Mouse (Mus musculus) right cerebral cortex, postnatal 36 days (tissue): Measurements from ENCODE around the gene Trappc3.

Source experiments
- DNase-seq, 2 experiments: peaks; one replicate each; pipeline ENCODE4 v3.0.0; 2022; ENCODE audit warnings: low spot score in 2 of 2, mixed read lengths in 1 of 2

Trappc3 gene

GRCm38 (mm10) chr4:126278961-126279360 lies 16.8 kb downstream of the Trappc3 start:
- DNase-seq, result no peak

DNA sequence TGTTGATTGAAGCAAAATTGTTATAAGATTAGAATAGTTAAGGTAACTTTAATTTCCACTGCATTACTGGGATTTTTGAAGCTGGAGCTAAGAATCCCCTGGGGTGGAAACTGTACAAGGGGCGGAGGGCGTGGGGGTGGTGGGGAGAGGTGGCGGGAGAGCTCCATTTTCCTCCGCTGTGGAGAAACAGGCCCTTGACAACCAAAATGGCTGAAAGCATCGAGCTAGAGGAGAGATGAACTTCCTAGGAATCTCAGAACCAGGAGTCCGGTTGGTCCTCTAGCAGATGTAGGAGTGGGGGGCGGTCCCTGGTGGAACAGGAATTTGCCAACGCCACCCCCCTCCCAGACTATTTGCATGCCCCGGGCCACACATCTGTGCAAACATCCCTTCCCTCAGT lies 19.6 kb downstream of the Trappc3 start:
- no peak for DNase-seq

- DNase-seq, result no peak
These were observed 21.5 kb downstream of the Trappc3 start for GRCm38 (mm10) chr4:126283582-126283981.

DNA sequence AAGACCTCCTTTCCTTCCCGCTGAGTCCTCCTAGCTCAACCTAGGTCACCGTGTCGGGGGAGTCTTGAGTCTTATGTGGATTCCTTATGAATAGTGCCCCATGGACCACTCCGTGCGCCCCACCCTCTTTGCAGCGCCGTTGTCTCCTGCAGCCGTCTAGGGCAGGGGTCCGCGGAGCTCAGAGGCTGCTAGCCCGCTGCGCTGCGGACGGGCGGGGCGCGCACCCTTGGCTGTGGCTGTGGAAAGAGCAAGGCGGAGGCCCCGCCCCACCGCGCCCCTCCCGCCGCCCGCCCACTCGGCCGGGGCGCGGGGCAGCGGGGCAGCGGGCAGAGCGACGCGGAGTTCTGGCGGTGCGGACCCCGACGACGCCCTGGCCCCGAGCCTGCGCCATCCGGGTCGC lies 24.4 kb downstream of the Trappc3 start, which contains the start of gene Col8a2:
Col8a2 (plus strand) TSS at position 302 of the 400 bp plus-strand sequence.
- DNase-seq, result no peak

- no peak for DNase-seq
These were observed 25.3 kb downstream of the Trappc3 start for GRCm38 (mm10) chr4:126287302-126287995.

- DNase-seq, result no peak
These were observed 26.1 kb downstream of the Trappc3 start for GRCm38 (mm10) chr4:126288085-126288666.

DNA sequence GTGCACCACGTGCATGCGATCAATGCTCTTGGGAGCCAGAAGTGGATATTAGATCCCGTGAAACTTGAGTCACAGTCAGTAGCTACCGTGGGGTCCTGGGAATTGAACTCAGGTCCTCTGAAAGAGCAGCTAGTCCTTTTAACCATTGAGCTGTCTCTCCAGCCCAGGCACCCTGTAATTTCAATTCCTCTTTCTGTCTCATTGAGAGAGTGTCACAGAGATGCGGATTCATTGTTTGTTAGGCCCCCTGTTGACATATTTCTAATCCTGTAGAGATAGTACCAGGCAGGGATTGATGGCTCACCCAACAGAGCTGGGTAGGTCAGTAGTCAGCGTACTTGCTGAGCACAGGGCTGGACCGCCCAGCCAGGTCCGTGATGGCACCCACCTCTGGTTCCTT lies 28.2 kb downstream of the Trappc3 start:
- no peak for DNase-seq

DNA sequence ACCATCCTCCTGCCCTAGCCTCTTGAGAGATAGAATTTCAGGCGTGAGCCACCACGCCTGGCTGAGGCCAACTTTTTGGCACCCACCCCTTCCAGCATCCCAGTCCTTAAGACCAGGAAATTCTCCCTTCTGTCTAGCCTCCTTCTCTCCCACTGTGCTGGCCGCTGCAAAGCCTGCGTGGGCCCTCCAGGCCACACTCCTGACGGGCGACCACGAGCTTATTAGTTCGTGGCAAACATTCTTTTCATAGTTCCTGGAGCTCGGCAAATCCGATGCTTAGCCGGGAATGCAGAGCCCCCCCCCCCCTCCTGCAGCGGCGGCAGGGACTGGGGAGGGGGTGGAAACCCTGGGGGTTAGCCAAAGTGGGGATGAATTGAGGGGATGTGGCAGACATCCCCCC lies 29.1 kb downstream of the Trappc3 start:
- no peak for DNase-seq

- DNase-seq, result no peak
These were observed 33.0 kb downstream of the Trappc3 start for GRCm38 (mm10) chr4:126295152-126295551.

- no peak for DNase-seq
These were observed 33.8 kb downstream of the Trappc3 start for GRCm38 (mm10) chr4:126295937-126296336.

GRCm38 (mm10) chr4:126296617-126297101 lies 34.5 kb downstream of the Trappc3 start:
- no peak for DNase-seq

- DNase-seq, result no peak
These were observed 38.9 kb downstream of the Trappc3 start for GRCm38 (mm10) chr4:126300916-126301583.

DNA sequence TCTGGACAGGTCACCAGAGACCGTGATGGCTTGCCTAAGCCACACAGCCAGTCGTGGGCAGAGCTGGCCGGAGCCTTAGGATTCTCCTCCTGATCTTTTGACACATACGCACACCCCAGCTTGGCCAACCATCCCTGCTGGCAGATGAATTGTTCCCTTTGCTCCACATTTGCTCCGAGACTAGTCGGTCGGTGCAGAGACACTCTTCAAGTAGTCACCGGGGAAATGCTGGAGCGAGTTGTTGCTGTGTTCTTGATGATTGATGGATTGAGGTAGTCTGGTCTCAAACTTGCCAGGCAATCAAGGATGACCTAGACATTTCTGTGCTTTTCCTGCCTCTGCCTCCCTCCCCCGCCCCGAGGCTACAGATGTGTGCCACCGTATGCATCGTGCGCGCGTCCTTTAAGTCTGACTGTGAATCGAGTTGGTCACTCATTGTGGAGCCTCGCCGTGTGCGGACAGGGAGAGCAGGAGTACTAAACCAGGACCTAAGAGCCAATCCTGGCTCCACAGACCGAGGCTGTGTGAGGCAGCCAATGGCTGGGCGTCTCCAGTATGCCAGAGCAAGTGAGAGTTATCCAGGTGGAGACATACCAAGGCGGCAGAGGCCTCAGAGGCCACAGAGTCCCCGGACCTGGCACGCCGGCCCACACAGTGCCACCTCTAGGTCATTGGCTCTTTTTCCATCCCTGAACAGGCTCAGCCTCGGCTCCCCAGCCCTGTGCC lies 39.6 kb downstream of the Trappc3 start:
- DNase-seq, result no peak

DNA sequence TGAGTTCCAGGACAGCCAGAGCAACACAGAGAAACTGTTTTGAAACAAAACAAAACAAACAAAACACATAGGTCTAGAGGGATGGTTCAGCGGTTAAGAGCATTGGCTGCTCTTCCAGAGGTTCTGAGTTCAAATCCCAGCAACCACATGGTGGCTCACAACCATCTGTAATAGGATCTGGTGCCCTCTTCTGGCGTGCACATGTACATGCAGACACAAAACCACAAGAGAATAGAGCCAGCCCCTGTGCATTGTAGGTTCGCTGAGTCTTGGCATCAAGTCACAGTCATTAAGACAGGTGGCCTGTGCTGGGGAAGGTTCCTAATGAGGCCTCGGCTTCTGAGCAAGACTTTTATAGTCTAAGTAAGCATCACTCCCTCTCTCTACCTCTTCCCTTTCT lies 41.8 kb downstream of the Trappc3 start:
- no peak for DNase-seq

DNA sequence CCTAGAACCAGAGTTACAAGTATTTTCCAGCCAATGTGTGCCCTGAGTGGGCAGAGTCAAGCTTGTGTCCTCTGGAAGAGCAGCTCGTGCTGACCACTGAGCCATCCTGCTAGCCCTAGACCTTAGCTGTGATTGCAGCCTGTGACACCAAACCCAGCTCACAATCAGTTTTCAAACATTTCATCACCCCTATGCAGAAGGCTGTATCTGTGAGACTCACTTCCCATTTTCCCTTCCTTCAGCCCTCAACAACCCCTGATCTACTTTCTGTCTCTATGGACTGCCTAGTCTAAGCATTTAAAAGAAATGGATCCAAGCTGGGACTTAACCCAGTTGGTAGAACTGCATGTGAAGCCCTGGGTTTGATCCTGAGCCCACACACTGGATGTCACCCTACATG lies 43.3 kb downstream of the Trappc3 start:
- DNase-seq, result no peak

DNA sequence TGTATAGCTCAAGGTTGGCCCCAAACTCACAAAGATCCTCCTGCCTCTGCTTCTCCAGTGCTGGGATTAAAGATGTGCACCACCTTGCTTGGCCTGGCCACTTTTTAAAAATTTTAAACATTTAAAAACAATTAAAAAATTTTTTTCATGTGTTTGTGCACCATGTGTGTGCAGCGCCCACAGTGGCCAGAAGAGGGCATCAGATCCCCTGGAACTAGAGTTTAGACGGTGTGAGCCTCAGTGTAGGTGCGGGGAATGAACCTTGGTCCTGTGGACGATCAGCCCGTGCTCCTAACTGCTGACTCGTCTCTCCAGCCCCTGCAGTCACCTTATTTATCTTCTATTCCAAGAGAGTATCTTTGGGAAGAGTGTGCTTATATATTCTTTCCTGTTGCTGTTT lies 43.9 kb downstream of the Trappc3 start:
- DNase-seq, result no peak

DNA sequence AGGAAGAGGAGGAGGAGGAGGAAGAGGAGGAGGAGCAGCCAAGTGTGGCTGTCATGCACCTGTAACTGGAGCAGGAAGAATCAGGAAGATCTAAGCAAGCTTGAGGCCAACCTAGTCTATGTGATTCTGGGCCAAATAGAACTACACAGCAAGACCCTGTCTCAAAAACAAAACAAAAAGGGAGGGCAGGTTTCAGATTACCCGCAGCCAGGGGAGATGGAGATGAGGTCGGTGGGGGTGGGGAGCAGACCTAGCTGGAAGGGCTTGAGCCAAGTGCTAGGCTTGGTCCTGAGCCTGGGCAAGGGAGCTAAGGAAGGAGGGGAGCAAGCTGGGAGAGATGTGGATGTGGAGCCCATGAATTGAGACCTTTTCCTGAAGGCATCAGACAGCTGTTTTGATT lies 44.7 kb downstream of the Trappc3 start:
- no peak for DNase-seq

- no peak for DNase-seq
These were observed 47.2 kb downstream of the Trappc3 start for GRCm38 (mm10) chr4:126309211-126309921.

DNA sequence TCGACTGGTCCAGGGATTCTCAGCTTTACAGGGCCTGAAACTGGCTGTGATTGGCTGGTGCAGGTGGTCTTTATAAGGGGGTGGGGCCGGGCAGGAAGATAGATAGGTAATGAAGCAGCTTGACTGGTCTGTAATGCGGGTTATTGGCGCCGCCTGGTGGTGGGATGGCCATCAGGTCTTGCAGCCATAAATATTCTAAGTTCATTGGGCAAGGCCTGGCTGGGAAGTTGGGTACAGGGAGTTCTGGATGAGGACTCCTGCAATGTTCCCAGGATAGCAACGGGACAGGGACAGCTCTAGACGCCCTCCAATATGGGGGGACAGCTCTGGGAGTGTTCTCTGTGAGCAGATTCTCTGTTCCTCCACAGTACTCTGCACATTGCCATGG lies 47.8 kb downstream of the Trappc3 start:
- DNase-seq, result peak; percentile 68 to 87

DNA sequence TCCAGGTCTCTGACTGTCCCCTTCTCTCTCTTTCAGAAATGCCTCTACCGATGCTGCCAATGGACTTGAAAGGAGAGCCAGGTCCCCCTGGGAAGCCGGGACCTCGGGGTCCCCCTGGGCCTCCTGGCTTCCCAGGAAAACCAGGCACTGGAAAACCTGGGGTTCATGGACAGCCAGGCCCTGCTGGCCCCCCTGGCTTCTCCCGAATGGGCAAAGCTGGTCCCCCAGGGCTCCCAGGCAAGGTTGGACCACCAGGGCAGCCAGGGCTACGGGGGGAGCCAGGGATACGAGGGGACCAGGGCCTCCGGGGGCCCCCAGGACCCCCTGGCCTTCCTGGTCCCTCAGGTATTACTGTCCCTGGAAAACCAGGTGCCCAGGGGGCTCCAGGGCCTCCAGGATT lies 48.2 kb downstream of the Trappc3 start:
- DNase-seq, result no peak

DNA sequence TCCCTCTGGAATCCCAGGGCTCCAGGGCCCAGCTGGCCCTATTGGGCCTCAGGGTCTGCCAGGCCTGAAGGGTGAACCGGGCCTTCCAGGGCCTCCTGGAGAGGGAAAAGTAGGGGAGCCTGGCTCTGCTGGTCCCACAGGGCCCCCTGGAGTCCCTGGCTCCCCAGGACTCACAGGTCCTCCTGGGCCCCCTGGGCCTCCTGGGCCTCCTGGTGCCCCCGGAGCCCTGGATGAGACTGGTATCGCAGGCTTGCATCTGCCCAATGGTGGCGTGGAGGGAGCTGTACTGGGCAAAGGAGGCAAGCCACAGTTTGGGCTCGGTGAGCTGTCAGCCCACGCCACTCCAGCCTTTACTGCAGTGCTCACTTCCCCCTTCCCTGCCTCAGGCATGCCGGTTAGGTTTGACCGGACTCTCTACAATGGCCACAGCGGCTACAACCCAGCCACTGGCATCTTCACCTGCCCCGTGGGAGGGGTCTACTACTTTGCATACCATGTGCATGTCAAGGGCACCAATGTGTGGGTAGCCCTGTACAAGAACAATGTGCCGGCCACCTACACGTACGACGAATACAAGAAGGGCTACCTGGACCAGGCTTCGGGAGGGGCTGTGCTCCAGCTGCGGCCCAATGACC lies 49.6 kb downstream of the Trappc3 start:
- no peak for DNase-seq
